Mouse (Mus musculus) retina, postnatal 7 days (tissue): ENCODE data around the gene Spink4.
A peak's percentile ranks its signal among the peaks of the same experiment; 100 is the strongest.

Source experiments
- DNase-seq: peaks from one replicate; pipeline ENCODE4 v3.0.0-alpha.2; 2012; ENCODE audit warnings: low read depth, low spot score

Spink4 gene

DNA sequence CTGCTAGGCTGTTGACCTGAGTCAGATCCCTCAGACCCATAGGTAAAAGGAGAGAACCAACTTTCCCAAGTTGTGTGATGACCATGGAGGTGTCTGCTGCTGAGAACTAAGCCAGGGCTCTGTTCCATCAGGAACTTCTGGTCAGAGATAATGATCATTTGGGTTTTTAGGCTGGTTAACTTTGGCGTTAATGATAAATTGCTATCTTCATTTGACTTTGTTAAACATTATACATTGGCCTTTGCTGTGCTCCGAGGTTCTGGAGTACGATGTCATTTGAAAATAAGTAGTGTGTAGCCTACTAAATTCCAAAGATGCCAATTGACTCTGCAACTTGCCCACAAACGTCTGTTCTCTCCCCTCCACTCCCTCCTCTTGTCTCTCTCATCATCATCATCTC, 49.3 kb downstream of the Spink4 start:
- no peak for DNase-seq

DNA sequence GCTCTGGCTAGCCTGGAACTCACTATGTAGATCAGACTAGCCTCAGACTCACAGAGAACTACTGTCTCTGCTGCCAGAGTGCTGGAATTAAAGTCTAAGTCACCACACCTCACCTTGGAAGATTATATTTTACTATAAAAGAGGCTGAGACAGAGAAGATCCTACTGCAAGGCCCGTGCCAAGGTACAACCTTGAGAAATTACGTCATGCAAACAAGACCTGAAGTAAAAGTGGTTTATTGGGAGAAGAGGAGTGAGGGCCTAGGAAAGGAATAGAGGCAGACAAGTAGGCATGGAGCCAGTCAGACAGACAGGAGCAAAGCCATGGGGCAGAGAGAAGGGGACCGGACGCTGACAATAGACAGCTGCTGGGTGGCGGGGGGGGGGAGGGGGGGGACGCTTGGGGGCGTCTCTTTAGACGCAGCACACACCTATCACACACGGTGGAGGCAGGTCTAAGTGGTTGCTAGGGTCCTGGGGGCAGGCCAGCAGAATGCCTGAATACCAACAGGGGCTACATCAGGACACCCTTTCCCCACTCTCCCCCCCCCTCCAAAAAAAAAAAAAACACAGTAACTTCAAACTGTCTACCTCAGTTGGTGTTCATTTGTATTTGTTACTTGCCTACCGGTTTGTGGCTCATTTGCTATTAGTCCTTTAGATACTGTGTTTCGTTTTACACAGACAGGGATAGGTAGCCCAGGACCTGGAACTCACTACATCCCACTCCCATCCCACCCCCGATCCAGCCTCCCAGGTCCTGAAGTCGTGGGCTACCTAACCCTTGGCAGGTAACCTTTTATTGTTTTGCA, 50.1 kb downstream of the Spink4 start:
- peak; percentile 8 for DNase-seq

DNA sequence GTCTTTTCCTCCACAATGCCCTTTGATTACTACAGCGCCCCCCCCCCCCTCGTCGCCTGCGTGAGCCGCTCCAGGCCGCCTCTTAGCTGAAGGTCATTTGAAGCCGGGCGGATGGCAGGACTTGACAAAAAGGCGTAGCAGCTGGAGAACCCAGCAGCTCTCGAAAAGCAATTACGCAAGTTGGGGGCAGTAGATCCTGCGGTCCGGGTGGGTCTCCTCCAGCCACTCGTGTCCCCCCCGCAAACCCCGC, 50.7 kb downstream of the Spink4 start:
- DNase-seq, result no peak

DNA sequence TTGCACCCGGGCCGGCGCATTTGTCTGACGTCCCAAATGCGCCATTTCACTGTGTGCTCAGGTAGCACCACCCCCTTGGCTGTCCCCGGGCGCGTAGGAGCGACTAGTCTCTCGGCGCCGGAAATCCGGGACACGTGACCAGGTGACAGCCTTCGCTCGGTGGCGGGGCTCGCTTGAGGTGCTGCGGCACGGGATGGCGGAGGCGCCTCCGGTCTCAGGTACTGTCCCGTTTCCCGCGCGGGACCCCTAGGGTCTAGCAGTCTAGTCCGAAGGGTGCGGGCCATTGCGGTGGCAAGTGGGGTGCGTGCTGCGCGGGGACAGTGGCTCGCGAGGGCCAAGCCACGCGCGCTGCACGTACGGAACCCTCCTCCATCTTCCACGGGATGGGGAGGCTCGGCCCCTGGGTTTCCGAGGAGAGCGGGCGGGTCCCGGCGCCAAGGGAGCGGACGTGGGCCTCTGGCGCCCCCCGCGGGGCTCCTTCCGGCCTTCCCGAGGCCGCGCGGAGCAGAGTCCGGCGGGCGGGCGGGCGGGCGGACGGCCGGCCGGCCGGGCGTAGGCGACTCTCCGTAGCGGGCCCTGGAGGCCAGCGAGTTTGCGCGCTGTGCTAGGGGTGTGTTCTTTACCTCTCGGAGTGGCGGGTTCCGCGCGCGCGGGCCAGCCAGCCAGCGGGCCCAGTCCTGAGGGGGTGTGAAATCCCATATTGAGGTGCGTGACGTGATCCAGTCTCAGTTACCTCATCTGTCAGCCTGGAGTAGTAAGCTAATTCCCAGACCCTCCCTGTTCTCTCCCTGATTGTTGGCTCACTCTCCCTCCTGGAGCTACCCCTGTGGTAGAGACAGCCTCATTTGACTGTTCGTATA, 51.2 kb downstream of the Spink4 start, which contains the start of gene Nfx1:
Gene Nfx1 (plus strand): TSS at position 65 of the 860 bp plus-strand sequence.
- peak; percentile 92 for DNase-seq

DNA sequence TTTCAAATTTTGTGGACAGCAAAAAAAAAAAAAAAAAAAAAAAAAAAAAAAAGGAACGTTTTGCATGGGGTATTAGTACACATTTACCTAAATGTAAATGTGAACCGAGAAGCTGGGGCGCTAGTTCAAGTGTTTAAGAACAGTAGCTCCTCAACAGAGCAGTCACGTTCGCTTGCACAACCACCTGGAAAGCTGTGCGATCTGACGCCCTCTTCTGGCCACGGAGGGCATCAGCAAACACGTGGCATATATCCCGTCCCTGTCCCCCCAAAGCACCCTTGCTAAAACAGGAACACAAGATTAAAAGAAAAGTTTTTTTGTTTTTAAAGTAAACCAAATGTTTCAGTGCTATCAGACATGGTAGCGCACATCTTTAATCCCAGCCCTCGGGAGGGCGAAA, 51.9 kb downstream of the Spink4 start:
- DNase-seq, result peak; percentile 6

DNA sequence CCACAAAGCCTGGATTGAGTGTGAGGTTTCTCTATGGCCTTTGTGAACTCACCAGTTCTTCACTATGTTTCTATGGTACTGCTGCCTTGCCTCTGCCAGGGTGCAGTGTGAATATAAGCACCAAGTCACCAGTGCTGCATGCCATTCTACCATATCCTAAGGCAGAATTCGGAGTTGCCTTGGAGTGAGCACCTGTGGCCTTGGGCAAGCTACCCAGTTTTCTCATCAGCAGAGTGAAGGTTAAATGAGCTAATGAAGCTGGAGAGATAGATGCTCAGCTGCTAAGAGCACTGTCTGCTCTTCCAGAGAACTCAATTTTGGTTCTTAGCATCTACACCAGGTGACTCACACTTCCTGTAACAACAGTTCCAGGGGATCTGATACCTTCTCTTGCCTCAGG, 54.2 kb downstream of the Spink4 start:
- DNase-seq, result no peak

DNA sequence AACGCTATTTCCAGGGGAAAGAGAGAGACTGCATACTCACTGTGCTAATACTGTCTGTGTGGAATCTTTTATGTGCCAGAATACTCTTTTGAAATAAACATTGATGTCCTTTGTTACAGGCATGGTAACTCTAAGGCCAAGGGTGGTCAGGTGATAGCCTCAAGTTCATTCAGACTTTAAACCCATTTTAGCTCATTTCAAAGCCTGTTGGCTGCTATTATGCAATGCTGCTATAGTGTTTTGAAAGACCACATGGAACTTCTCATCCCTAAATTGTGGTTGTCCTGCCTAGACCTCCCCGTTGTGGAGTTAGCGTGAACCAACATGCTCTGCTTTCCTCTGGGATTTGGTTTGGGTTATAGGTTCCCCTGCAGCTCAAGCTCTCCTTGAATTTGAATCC, 55.8 kb downstream of the Spink4 start:
- no peak for DNase-seq

DNA sequence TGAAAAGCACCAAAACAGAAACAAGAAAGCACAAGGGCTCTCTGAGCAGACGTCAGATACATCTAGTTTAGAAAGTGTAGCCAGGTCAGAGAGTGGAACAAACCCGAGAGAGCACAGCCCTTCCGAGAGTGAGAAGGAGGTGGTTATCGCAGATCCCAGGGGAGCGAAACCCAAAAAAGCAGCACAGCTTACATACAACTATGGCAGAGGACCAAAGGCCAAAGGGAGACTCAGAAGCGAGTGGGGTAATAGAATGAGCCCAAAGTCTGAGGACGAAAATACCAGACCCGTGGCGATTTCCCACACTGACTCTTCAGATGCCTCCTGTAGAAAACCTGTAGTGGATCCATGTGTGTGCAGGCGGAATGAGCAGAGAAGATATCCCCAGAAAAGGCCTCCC, 56.8 kb downstream of the Spink4 start:
- DNase-seq, result no peak

DNA sequence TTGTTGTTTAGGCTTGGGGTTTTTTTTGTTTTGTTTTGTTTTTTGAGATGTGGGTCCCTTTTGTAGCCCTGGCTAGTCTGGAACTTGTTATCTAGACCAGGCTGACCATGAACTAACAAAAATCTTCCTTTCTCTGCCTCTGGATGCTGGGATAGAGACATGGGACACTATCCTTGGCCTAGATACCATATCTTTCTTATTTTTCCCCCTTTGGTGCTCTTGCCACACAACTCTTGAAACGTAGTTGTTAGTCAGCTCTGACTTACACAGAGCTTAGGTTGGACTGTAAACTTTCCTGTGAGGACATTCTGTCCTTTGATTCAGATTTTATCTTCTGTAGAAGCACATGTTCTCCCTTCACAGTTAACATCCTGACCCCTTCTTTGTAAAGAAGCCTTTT, 59.6 kb downstream of the Spink4 start:
- DNase-seq, result no peak
